Mouse (Mus musculus) embryonic stem cell, embryonic (primary cell): ENCODE data around the gene Stbd1.

Source experiments
- CTCF ChIA-PET, 4 experiments: fragments of 300-600 bp in 2 of 4; fragments of 350-600 bp in 2 of 4; sonication (Branson Sonifier 250); formaldehyde crosslinking; loops; one replicate each; lab custom pipeline; 2022; ENCODE audit warnings: inconsistent platforms in 2 of 4; lab: Charles Lee
- POLR2A ChIA-PET, 4 experiments: fragments of 300-600 bp in 2 of 4; fragments of 350-600 bp in 2 of 4; sonication (Branson Sonifier 250); formaldehyde crosslinking; loops; one replicate each; lab custom pipeline; 2022; ENCODE audit warnings: antibody characterized with exemption in 4 of 4, inconsistent platforms in 1 of 4; lab: Charles Lee

Gene Stbd1

GRCm38 (mm10) chr5:92612756-92613155 is 9.9 kb downstream of the Stbd1 start:
- ChIA-PET CTCF (no interaction called here), POLR2A (interaction anchor here in 1 of 4 experiments (1.9 kb wide), 1 partner anchor 19 kb away, joined by 4 read pairs; no protein-coding TSS in a partner anchor)

DNA sequence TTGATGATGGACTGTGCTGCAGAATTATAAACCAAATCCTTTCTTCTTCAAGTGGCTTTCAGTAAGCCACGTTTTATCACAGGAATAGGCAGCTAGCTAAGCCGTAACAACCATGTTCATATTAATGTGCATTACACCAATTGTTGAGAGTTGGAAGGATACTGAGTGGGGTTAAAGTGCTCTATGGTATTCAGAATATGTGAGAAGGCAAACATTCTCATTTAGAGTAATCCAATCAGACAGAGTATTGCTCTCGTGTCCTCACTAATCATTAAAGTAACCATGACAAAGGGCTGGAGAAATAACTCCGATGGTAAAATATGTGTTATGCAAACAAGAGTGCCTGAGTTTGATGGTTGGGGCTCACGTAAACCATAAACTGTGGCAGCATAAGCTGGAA is 19.0 kb downstream of the Stbd1 start:
- CTCF ChIA-PET = interaction anchor here in 1 of 4 experiments (0.6 kb wide), 1 partner anchor 334 kb away, joined by 9 read pairs; no protein-coding TSS in a partner anchor
- POLR2A ChIA-PET = no interaction called here

GRCm38 (mm10) chr5:92627896-92628295 is 25.1 kb downstream of the Stbd1 start:
- ChIA-PET CTCF (no interaction called here), POLR2A (no interaction called here)

DNA sequence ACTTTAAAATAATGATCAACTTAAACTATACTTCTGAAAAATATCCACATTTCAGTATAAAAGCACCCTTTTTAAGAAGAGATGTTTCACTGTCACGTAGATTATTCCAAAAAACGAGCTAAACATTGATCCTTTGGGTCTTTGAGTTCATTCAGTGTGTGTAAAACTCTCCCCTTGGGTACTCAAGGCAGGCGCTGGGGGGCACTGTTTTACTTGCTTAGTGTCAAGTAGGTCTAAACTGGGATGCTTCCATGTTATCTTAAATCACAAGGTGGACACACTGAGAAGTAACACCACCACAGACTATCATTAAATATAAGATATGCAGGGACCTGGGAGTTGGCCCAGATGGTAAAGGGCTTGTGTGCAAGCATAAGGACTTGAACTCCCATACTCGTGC is 30.7 kb downstream of the Stbd1 start:
- POLR2A ChIA-PET = interaction anchor here in 1 of 4 experiments (0.7 kb wide), 1 partner anchor 22 kb away, joined by 3 read pairs; no protein-coding TSS in a partner anchor

DNA sequence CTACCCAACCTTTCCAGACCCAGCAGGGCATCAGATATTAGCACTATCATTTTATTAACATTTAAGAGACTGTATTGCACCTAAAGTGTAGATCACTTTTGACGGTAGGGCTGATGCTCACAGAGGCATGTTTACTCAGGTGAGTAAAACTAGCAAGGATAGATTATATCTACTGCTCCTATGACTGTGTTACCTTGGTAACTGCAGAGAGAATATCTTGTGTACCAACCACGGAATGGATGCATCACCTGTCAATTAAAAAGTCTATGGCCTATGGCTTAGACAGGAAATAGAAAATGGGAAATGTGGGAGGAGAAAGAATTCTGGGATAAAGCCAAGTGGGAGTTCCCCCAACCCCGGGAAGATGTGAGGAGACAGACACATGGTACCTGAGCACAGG is 32.1 kb downstream of the Stbd1 start:
- ChIA-PET CTCF (no interaction called here), POLR2A (no interaction called here)

More for the DNA sequence above, 30.7 kb downstream of the Stbd1 start:
- CTCF ChIA-PET = interaction anchor here in 2 of 4 experiments (0.5 to 1.5 kb wide), 8 partner anchors 8 to 533 kb away, joined by 3 to 7 read pairs (median 3); no protein-coding TSS in a partner anchor

DNA sequence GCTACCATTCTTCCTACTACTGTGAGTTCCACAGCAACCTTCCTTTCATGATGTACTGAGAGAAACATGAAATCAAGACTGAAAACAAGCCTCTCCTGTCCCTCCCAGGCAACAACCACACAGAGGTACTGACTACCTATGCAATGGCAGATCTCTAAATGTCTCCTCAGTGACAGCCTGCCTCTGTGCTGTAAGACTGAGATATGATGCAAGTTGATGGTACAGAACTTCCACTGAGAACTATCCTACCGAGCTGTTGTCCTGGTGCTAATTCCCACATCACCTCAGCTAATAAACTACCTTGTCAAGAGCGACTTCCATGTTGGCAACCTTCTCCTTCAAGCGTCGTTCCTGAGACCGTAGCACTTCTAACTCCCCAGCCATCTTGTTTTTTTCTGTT is 33.0 kb downstream of the Stbd1 start:
- ChIA-PET POLR2A (no interaction called here), CTCF (no interaction called here)

GRCm38 (mm10) chr5:92640861-92641260 is 38.0 kb downstream of the Stbd1 start:
- CTCF ChIA-PET = no interaction called here
- POLR2A ChIA-PET = no interaction called here
